Mouse (Mus musculus): ENCODE measurements around the gene AI413582. TPM values are rescaled to one million over a fixed set of nuclear protein-coding genes. Genes with fewer than 3 reads are reported as not detected.
A peak's percentile ranks its signal among the peaks of the same experiment; 100 is the strongest.

Gene AI413582
- 19.7 and 21.0 TPM in 2 replicates for polyA plus RNA-seq (2016; fragmentation: Nextera tagmentation; extraction: Ambion mirVana)

GRCm38 (mm10) chr17:27565163-27565941 lies at the start of gene AI413582:
TSS of gene AI413582 (minus strand) at chr17:27565756.
- peak within 1 kb of the TSS; percentile 78 for H3K4me3 ChIP-seq
- peaks cover 63% of the 10 kb centered on the region for H3K4me1 ChIP-seq
- no peaks in the 10 kb centered on the region for H3K9me3 ChIP-seq
- peak; percentile 98 for DNase-seq (ENCODE audit: low spot score)
- H3K36me3 ChIP-seq: peaks cover 24% of the 10 kb centered on the region
- H3K27ac ChIP-seq: peak within 1 kb of the TSS; percentile 87
- no peaks in the 10 kb centered on the region for H3K27me3 ChIP-seq (ENCODE audit: insufficient read depth, poor library complexity, severe bottlenecking)
- WGBS: under 1% methylated on average over 58 of the region's 58 CpGs

- Histone ChIP-seq H3K9me3 (peaks cover 8% of the 10 kb centered on the region), H3K36me3 (peaks cover 26% of the 10 kb centered on the region), H3K4me1 (peaks cover 69% of the 10 kb centered on the region), H3K4me3 (no peak overlapping the region), H3K27me3 (ENCODE audit: insufficient read depth, poor library complexity, severe bottlenecking) (no peaks in the 10 kb centered on the region), H3K27ac (no peak overlapping the region)
- DNase-seq (ENCODE audit: low spot score): no peak
- WGBS: 85% methylated on average over 4 of the region's 4 CpGs
Observed at GRCm38 (mm10) chr17:27613016-27613415, 47.5 kb upstream of the AI413582 start.

- Histone ChIP-seq H3K27ac (0 out of 2 replicates have a peak overlapping the region, but pooled peaks have one; percentile 42), H3K4me1 (peaks cover 69% of the 10 kb centered on the region), H3K27me3 (ENCODE audit: insufficient read depth, poor library complexity, severe bottlenecking) (no peaks in the 10 kb centered on the region), H3K9me3 (no peaks in the 10 kb centered on the region), H3K36me3 (peaks cover 17% of the 10 kb centered on the region), H3K4me3 (no peak overlapping the region)
- 69% methylated on average over 5 of the region's 5 CpGs for WGBS
- no peak for DNase-seq (ENCODE audit: low spot score)
Observed at GRCm38 (mm10) chr17:27611994-27612393, 46.4 kb upstream of the AI413582 start.

- no peak for DNase-seq (ENCODE audit: low spot score)
- Histone ChIP-seq H3K4me3 (no peak overlapping the region), H3K4me1 (peaks cover 64% of the 10 kb centered on the region), H3K36me3 (peaks cover 12% of the 10 kb centered on the region), H3K27me3 (ENCODE audit: insufficient read depth, poor library complexity, severe bottlenecking) (no peaks in the 10 kb centered on the region), H3K27ac (peak overlapping the region; percentile 42; the same call in 1 of the 2 replicates), H3K9me3 (no peaks in the 10 kb centered on the region)
- 48% methylated on average over 3 of the region's 3 CpGs for WGBS
Observed at GRCm38 (mm10) chr17:27611519-27611884, 45.9 kb upstream of the AI413582 start.

- H3K4me1 ChIP-seq: peaks cover 68% of the 10 kb centered on the region
- DNase-seq (ENCODE audit: low spot score): no peak
- H3K27ac ChIP-seq: peak overlapping the region; percentile 42; the same call in 1 of the 2 replicates
- peaks cover 11% of the 10 kb centered on the region for H3K36me3 ChIP-seq
- H3K4me3 ChIP-seq: no peak overlapping the region
- H3K9me3 ChIP-seq: no peaks in the 10 kb centered on the region
- WGBS: 61% methylated on average over 10 of the region's 10 CpGs
- no peaks in the 10 kb centered on the region for H3K27me3 ChIP-seq (ENCODE audit: insufficient read depth, poor library complexity, severe bottlenecking)
Observed at GRCm38 (mm10) chr17:27610679-27611518, 45.3 kb upstream of the AI413582 start.

GRCm38 (mm10) chr17:27609576-27609975 lies 44.0 kb upstream of the AI413582 start:
- Histone ChIP-seq H3K9me3 (no peaks in the 10 kb centered on the region), H3K36me3 (peaks cover 8% of the 10 kb centered on the region), H3K27ac (no peak overlapping the region), H3K4me3 (no peak overlapping the region), H3K4me1 (peaks cover 68% of the 10 kb centered on the region), H3K27me3 (ENCODE audit: insufficient read depth, poor library complexity, severe bottlenecking) (no peaks in the 10 kb centered on the region)
- DNase-seq (ENCODE audit: low spot score): no peak
- 93% methylated on average over 7 of the region's 7 CpGs for WGBS

- H3K4me1 ChIP-seq: peaks cover 69% of the 10 kb centered on the region
- H3K9me3 ChIP-seq: no peaks in the 10 kb centered on the region
- no peak overlapping the region for H3K4me3 ChIP-seq
- WGBS: 53% methylated on average over 21 of the region's 21 CpGs
- no peaks in the 10 kb centered on the region for H3K27me3 ChIP-seq (ENCODE audit: insufficient read depth, poor library complexity, severe bottlenecking)
- peak overlapping the region; percentile 72 for H3K27ac ChIP-seq
- H3K36me3 ChIP-seq: peaks cover 4% of the 10 kb centered on the region
- DNase-seq (ENCODE audit: low spot score): no peak
Observed at GRCm38 (mm10) chr17:27603522-27604234, 38.1 kb upstream of the AI413582 start.

- H3K27me3 ChIP-seq (ENCODE audit: insufficient read depth, poor library complexity, severe bottlenecking): no peaks in the 10 kb centered on the region
- H3K4me3 ChIP-seq: no peak overlapping the region
- peak overlapping the region; percentile 72; the same call in 1 of the 2 replicates for H3K27ac ChIP-seq
- peaks cover 2% of the 10 kb centered on the region for H3K36me3 ChIP-seq
- DNase-seq (ENCODE audit: low spot score): no peak
- H3K9me3 ChIP-seq: no peaks in the 10 kb centered on the region
- 81% methylated on average over 2 of the region's 2 CpGs for WGBS
- peaks cover 72% of the 10 kb centered on the region for H3K4me1 ChIP-seq
Observed at GRCm38 (mm10) chr17:27603036-27603435, 37.5 kb upstream of the AI413582 start.

GRCm38 (mm10) chr17:27600869-27601268 lies 35.3 kb upstream of the AI413582 start:
- Histone ChIP-seq H3K27ac (no peak overlapping the region), H3K9me3 (no peaks in the 10 kb centered on the region), H3K4me1 (peaks cover 87% of the 10 kb centered on the region), H3K4me3 (no peak overlapping the region), H3K27me3 (ENCODE audit: insufficient read depth, poor library complexity, severe bottlenecking) (no peaks in the 10 kb centered on the region), H3K36me3 (peaks cover 12% of the 10 kb centered on the region)
- DNase-seq (ENCODE audit: low spot score): no peak
- WGBS: 76% methylated on average over 5 of the region's 5 CpGs

- no peak for DNase-seq (ENCODE audit: low spot score)
- H3K9me3 ChIP-seq: no peaks in the 10 kb centered on the region
- H3K27me3 ChIP-seq (ENCODE audit: insufficient read depth, poor library complexity, severe bottlenecking): no peaks in the 10 kb centered on the region
- H3K4me3 ChIP-seq: no peak overlapping the region
- H3K4me1 ChIP-seq: peaks cover 87% of the 10 kb centered on the region
- H3K36me3 ChIP-seq: peaks cover 18% of the 10 kb centered on the region
- no peak overlapping the region for H3K27ac ChIP-seq
- 83% methylated on average over 3 of the region's 3 CpGs for WGBS
Observed at GRCm38 (mm10) chr17:27600286-27600685, 34.7 kb upstream of the AI413582 start.

- peak; percentile 90 for DNase-seq (ENCODE audit: low spot score)
- WGBS: 46% methylated on average over 21 of the region's 21 CpGs
- Histone ChIP-seq H3K4me3 (peak overlapping the region; percentile 25), H3K4me1 (peaks cover 69% of the 10 kb centered on the region), H3K9me3 (no peaks in the 10 kb centered on the region), H3K27me3 (ENCODE audit: insufficient read depth, poor library complexity, severe bottlenecking) (no peaks in the 10 kb centered on the region), H3K27ac (peak overlapping the region; percentile 82), H3K36me3 (peaks cover 46% of the 10 kb centered on the region)
Observed at GRCm38 (mm10) chr17:27596376-27597190, 31.0 kb upstream of the AI413582 start.

Measured in heart, embryonic 10.5 days (tissue).